Mouse (Mus musculus): ENCODE data around the gene Pou2f1. TPM values are rescaled to one million over a fixed set of nuclear protein-coding genes. Genes with fewer than 3 reads are reported as not detected.
"Not testable (repeated sequence)": the region's sequence is repeated elsewhere in the genome, so short reads cannot be mapped to it uniquely, and the experiment has no call there.

Gene Pou2f1
- polyA plus RNA-seq, 1 experiment from 2014 or later, result 14.8 TPM

- H3K4me1 ChIP-seq (ENCODE audit: control insufficient read depth, insufficient read depth, low read length), result peaks cover 27% of the 10 kb centered on the region
- not testable (repeated sequence) for ATAC-seq; H3K36me3 ChIP-seq (ENCODE audit: control insufficient read depth, insufficient read depth, low read length); H3K4me2 ChIP-seq (ENCODE audit: low read length); H3K9ac ChIP-seq (ENCODE audit: low read length); H3K4me3 ChIP-seq (ENCODE audit: low read depth, low read length); H3K9me3 ChIP-seq (replicated peaks; ENCODE audit: control insufficient read depth, low read length); H3K27me3 ChIP-seq (replicated peaks; ENCODE audit: control insufficient read depth, insufficient read depth, low read length); DNase-seq (ENCODE audit: low spot score); H3K27ac ChIP-seq (ENCODE audit: low read depth, low read length)
- WGBS, result 93% methylated on average over 6 of the region's 7 CpGs
Measured at GRCm38 (mm10) chr1:165995011-165995660, 7.3 kb downstream of the Pou2f1 start.

GRCm38 (mm10) chr1:165994279-165994678 lies 8.2 kb downstream of the Pou2f1 start:
- 70% methylated on average over 1 of the region's 1 CpGs for WGBS
- no peak overlapping the region for H3K9ac ChIP-seq (ENCODE audit: low read length)
- ATAC-seq, result no peak
- H3K27ac ChIP-seq (ENCODE audit: low read depth, low read length), result no peak overlapping the region
- H3K36me3 ChIP-seq (ENCODE audit: control insufficient read depth, insufficient read depth, low read length), result no peaks in the 10 kb centered on the region
- H3K9me3 ChIP-seq (replicated peaks; ENCODE audit: control insufficient read depth, low read length), result no peaks in the 10 kb centered on the region
- no peak overlapping the region for H3K4me3 ChIP-seq (ENCODE audit: low read depth, low read length)
- H3K27me3 ChIP-seq (replicated peaks; ENCODE audit: control insufficient read depth, insufficient read depth, low read length), result no peaks in the 10 kb centered on the region
- no peak for DNase-seq (ENCODE audit: low spot score)
- H3K4me2 ChIP-seq (ENCODE audit: low read length), result no peak overlapping the region
- peaks cover 20% of the 10 kb centered on the region for H3K4me1 ChIP-seq (ENCODE audit: control insufficient read depth, insufficient read depth, low read length)

- Histone ChIP-seq H3K4me2 (ENCODE audit: low read length) (no peak overlapping the region), H3K9ac (ENCODE audit: low read length) (no peak overlapping the region), H3K4me3 (ENCODE audit: low read depth, low read length) (no peak overlapping the region), H3K27ac (ENCODE audit: low read depth, low read length) (no peak overlapping the region), H3K27me3 (replicated peaks; ENCODE audit: control insufficient read depth, insufficient read depth, low read length) (no peaks in the 10 kb centered on the region), H3K4me1 (ENCODE audit: control insufficient read depth, insufficient read depth, low read length) (peaks cover 14% of the 10 kb centered on the region), H3K36me3 (ENCODE audit: control insufficient read depth, insufficient read depth, low read length) (no peaks in the 10 kb centered on the region), H3K9me3 (replicated peaks; ENCODE audit: control insufficient read depth, low read length) (no peaks in the 10 kb centered on the region)
- 68% methylated on average over 6 of the region's 6 CpGs for WGBS
- no peak for DNase-seq (ENCODE audit: low spot score)
- no peak for ATAC-seq
Measured at GRCm38 (mm10) chr1:165993270-165994156, 9.0 kb downstream of the Pou2f1 start.

- H3K4me2 ChIP-seq (ENCODE audit: low read length), result no peak overlapping the region
- no peak overlapping the region for H3K4me3 ChIP-seq (ENCODE audit: low read depth, low read length)
- no peak overlapping the region for H3K9ac ChIP-seq (ENCODE audit: low read length)
- no peak for DNase-seq (ENCODE audit: low spot score)
- H3K36me3 ChIP-seq (ENCODE audit: control insufficient read depth, insufficient read depth, low read length), result no peaks in the 10 kb centered on the region
- no peaks in the 10 kb centered on the region for H3K9me3 ChIP-seq (replicated peaks; ENCODE audit: control insufficient read depth, low read length)
- ATAC-seq, result no peak
- 41% methylated on average over 2 of the region's 2 CpGs for WGBS
- peaks cover 10% of the 10 kb centered on the region for H3K4me1 ChIP-seq (ENCODE audit: control insufficient read depth, insufficient read depth, low read length)
- no peaks in the 10 kb centered on the region for H3K27me3 ChIP-seq (replicated peaks; ENCODE audit: control insufficient read depth, insufficient read depth, low read length)
- H3K27ac ChIP-seq (ENCODE audit: low read depth, low read length), result no peak overlapping the region
Measured at GRCm38 (mm10) chr1:165988536-165988935, 13.9 kb downstream of the Pou2f1 start.

GRCm38 (mm10) chr1:165988072-165988471 lies 14.4 kb downstream of the Pou2f1 start:
- Histone ChIP-seq H3K4me1 (ENCODE audit: control insufficient read depth, insufficient read depth, low read length) (peaks cover 7% of the 10 kb centered on the region; the same call in 1 of the 2 replicates), H3K4me2 (ENCODE audit: low read length) (no peak overlapping the region), H3K27me3 (replicated peaks; ENCODE audit: control insufficient read depth, insufficient read depth, low read length) (no peaks in the 10 kb centered on the region), H3K9ac (ENCODE audit: low read length) (no peak overlapping the region), H3K4me3 (ENCODE audit: low read depth, low read length) (no peak overlapping the region), H3K27ac (ENCODE audit: low read depth, low read length) (no peak overlapping the region), H3K9me3 (replicated peaks; ENCODE audit: control insufficient read depth, low read length) (no peaks in the 10 kb centered on the region), H3K36me3 (ENCODE audit: control insufficient read depth, insufficient read depth, low read length) (no peaks in the 10 kb centered on the region)
- DNase-seq (ENCODE audit: low spot score), result no peak
- WGBS, result 85% methylated on average over 2 of the region's 2 CpGs
- ATAC-seq, result no peak

- ATAC-seq, result no peak
- no peak overlapping the region for H3K9ac ChIP-seq (ENCODE audit: low read length)
- no peaks in the 10 kb centered on the region for H3K9me3 ChIP-seq (replicated peaks; ENCODE audit: control insufficient read depth, low read length)
- H3K4me1 ChIP-seq (ENCODE audit: control insufficient read depth, insufficient read depth, low read length), result peaks cover 4% of the 10 kb centered on the region; the same call in 1 of the 2 replicates
- no peak overlapping the region for H3K27ac ChIP-seq (ENCODE audit: low read depth, low read length)
- no peak overlapping the region for H3K4me2 ChIP-seq (ENCODE audit: low read length)
- H3K36me3 ChIP-seq (ENCODE audit: control insufficient read depth, insufficient read depth, low read length), result no peaks in the 10 kb centered on the region
- DNase-seq (ENCODE audit: low spot score), result no peak
- H3K27me3 ChIP-seq (replicated peaks; ENCODE audit: control insufficient read depth, insufficient read depth, low read length), result no peaks in the 10 kb centered on the region
- H3K4me3 ChIP-seq (ENCODE audit: low read depth, low read length), result no peak overlapping the region
- WGBS, result 85% methylated on average over 3 of the region's 3 CpGs
Measured at GRCm38 (mm10) chr1:165985743-165986360, 16.6 kb downstream of the Pou2f1 start.

- no peak overlapping the region for H3K27ac ChIP-seq (ENCODE audit: low read depth, low read length)
- ATAC-seq, result 0 out of 2 replicates have a peak, but pooled peaks have one; percentile 40
- no peak overlapping the region for H3K9ac ChIP-seq (ENCODE audit: low read length)
- no peaks in the 10 kb centered on the region for H3K36me3 ChIP-seq (ENCODE audit: control insufficient read depth, insufficient read depth, low read length)
- H3K27me3 ChIP-seq (replicated peaks; ENCODE audit: control insufficient read depth, insufficient read depth, low read length), result no peaks in the 10 kb centered on the region
- WGBS, result 82% methylated on average over 3 of the region's 3 CpGs
- H3K4me1 ChIP-seq (ENCODE audit: control insufficient read depth, insufficient read depth, low read length), result peaks cover 4% of the 10 kb centered on the region; the same call in 1 of the 2 replicates
- H3K4me2 ChIP-seq (ENCODE audit: low read length), result no peak overlapping the region
- no peaks in the 10 kb centered on the region for H3K9me3 ChIP-seq (replicated peaks; ENCODE audit: control insufficient read depth, low read length)
- no peak for DNase-seq (ENCODE audit: low spot score)
- no peak overlapping the region for H3K4me3 ChIP-seq (ENCODE audit: low read depth, low read length)
Measured at GRCm38 (mm10) chr1:165985186-165985585, 17.3 kb downstream of the Pou2f1 start.

GRCm38 (mm10) chr1:165976672-165977448 lies 25.6 kb downstream of the Pou2f1 start:
- ATAC-seq, result no peak
- H3K4me3 ChIP-seq (ENCODE audit: low read depth, low read length), result no peak overlapping the region
- no peaks in the 10 kb centered on the region for H3K9me3 ChIP-seq (replicated peaks; ENCODE audit: control insufficient read depth, low read length)
- no peak overlapping the region for H3K27ac ChIP-seq (ENCODE audit: low read depth, low read length)
- no peak overlapping the region for H3K9ac ChIP-seq (ENCODE audit: low read length)
- no peak for DNase-seq (ENCODE audit: low spot score)
- H3K36me3 ChIP-seq (ENCODE audit: control insufficient read depth, insufficient read depth, low read length), result no peaks in the 10 kb centered on the region
- H3K4me1 ChIP-seq (ENCODE audit: control insufficient read depth, insufficient read depth, low read length), result peaks cover 2% of the 10 kb centered on the region; the same call in 1 of the 2 replicates
- no peaks in the 10 kb centered on the region for H3K27me3 ChIP-seq (replicated peaks; ENCODE audit: control insufficient read depth, insufficient read depth, low read length)
- WGBS, result 66% methylated on average over 7 of the region's 7 CpGs
- H3K4me2 ChIP-seq (ENCODE audit: low read length), result no peak overlapping the region
